Mouse (Mus musculus): Measurements from ENCODE around the gene Pms2.
A peak's percentile ranks its signal among the peaks of the same experiment; 100 is the strongest.

GRCm38 (mm10) chr5:143917418-143917817, 7.7 kb downstream of the Pms2 start:
- peak; percentile 75 for TF ChIP-seq CTCF (IDR thresholded peaks at IDR 0.05; ENCODE audit: low read depth)
- no peak for TF ChIP-seq EP300 (IDR thresholded peaks at IDR 0.05; ENCODE audit: low read depth)
